Mouse (Mus musculus) kidney, embryonic 14.5 days (tissue): ENCODE measurements at regions not wholly inside any gene's neighbourhood (a gene's known extent, or its start where the extent isn't known, plus 50 kb on each side); places are given as distances from the start of the nearest gene placed in this dataset.
A peak's percentile ranks its signal among the peaks of the same experiment; 100 is the strongest.

ENCODE experiments used
- ATAC-seq: fragments of 200-750 bp; cut with Nextera tagmentation; 2 replicates; pipeline ENCODE4 v1.8.0; 2017; ENCODE audit warnings: moderate number of reproducible peaks, mild to moderate bottlenecking, moderate TSS enrichment, moderate library complexity; ENCODE audit not compliant: low FRiP score, low TSS enrichment
- H3K27ac ChIP-seq: fragments of 300-500 bp; sonication (generic); 2 replicates; pipeline ENCODE4 v1.5.1; 2014; ENCODE audit warnings: low read depth, mild to moderate bottlenecking, low read length, moderate library complexity, mixed read lengths
- H3K27me3 ChIP-seq: fragments of 300-500 bp; sonication (generic); 2 replicates; pipeline ENCODE4 v1.6.1; 2014; ENCODE audit warnings: mild to moderate bottlenecking, low read length; ENCODE audit not compliant: control insufficient read depth, insufficient read depth
- H3K36me3 ChIP-seq: fragments of 300-500 bp; sonication (generic); 2 replicates; pipeline ENCODE4 v1.6.1; 2014; ENCODE audit warnings: low read length, mixed read lengths; ENCODE audit not compliant: control insufficient read depth, insufficient read depth
- H3K4me1 ChIP-seq: fragments of 300-500 bp; sonication (generic); 2 replicates; pipeline ENCODE4 v1.6.1; 2014; ENCODE audit warnings: low read length, mixed read lengths; ENCODE audit not compliant: control insufficient read depth, insufficient read depth
- H3K4me2 ChIP-seq: fragments of 300-500 bp; sonication (generic); replicated peaks from 2 replicates; pipeline ENCODE4 v1.6.1; 2014; ENCODE audit warnings: low read depth, mild to moderate bottlenecking, low read length
- H3K4me3 ChIP-seq: fragments of 300-500 bp; sonication (generic); 2 replicates; pipeline ENCODE4 v1.5.1; 2014; ENCODE audit warnings: mild to moderate bottlenecking, low read length
- H3K9ac ChIP-seq: fragments of 300-500 bp; sonication (generic); 2 replicates; pipeline ENCODE4 v1.6.1; 2014; ENCODE audit warnings: low read depth, mild to moderate bottlenecking, low read length, moderate library complexity
- H3K9me3 ChIP-seq: fragments of 300-500 bp; sonication (generic); 2 replicates; pipeline ENCODE4 v1.6.1; 2016; ENCODE audit warnings: low read length; ENCODE audit not compliant: control insufficient read depth
- WGBS: fragments of 180-500 bp; shearing (Covaris S2); extraction: QIAGEN DNeasy Blood & Tissue Kit; methylation state at CpG from one replicate; pipeline ENCODE4 v1.1.7; 2014; 5-methylcytosine and 5-hydroxymethylcytosine counted together

DNA sequence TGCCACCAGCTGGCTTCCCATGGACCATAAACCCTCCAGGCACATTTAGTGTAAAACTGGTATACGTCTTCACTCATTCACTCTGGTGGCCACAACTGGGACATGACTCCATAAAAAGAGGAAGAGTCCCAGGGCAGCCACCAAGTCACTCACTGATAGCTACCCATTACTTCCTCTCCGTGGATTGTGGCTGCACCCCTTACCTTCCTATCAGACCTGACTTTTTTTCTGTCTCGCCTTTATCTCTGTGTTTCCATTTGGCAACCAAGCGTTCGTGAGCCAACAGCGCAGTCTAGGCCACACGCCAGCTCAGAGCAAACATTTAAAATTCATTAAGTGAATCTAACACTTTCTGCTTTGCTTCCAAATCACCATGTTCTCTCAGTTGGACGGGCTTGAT, 53.9 kb upstream of the Slc44a1 start:
- Histone ChIP-seq H3K27ac (no peak overlapping the region), H3K4me3 (no peak overlapping the region), H3K9ac (no peak overlapping the region), H3K4me2 (no peak overlapping the region), H3K27me3 (no peaks in the 10 kb centered on the region), H3K36me3 (no peaks in the 10 kb centered on the region), H3K4me1 (0 out of 2 replicates have a peak, but pooled peaks cover 3% of the 10 kb centered on the region), H3K9me3 (no peaks in the 10 kb centered on the region)
- 87% methylated on average over 8 of the region's 8 CpGs for WGBS
- no peak for ATAC-seq

DNA sequence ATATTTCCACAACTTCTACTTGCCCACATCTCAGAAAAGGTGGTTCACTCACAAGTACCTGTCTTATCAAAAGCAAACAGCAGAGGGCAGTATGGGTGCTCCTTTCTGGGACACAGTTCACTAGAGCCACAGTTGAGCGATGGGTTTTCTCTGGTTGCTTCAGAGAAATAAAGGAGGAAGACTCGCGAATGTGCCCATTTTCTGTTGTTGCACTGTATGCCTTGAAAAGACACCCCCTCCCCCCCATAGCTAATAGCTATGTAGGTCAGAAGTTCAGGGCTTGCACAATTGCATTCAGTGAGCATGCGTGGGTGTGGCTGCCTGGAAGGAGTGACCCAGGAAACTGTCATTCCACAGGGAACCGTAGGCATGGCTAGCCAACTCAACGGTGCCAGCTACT, 55.5 kb upstream of the Slc44a1 start:
- H3K36me3 ChIP-seq: no peaks in the 10 kb centered on the region
- WGBS: 18% methylated on average over 6 of the region's 6 CpGs
- peak overlapping the region; percentile 26 for H3K4me2 ChIP-seq
- H3K4me3 ChIP-seq: no peak overlapping the region
- no peak overlapping the region for H3K27ac ChIP-seq
- peak; percentile 82 for ATAC-seq
- no peaks in the 10 kb centered on the region for H3K27me3 ChIP-seq
- no peaks in the 10 kb centered on the region for H3K9me3 ChIP-seq
- H3K4me1 ChIP-seq: 0 out of 2 replicates have a peak, but pooled peaks cover 3% of the 10 kb centered on the region
- no peak overlapping the region for H3K9ac ChIP-seq

DNA sequence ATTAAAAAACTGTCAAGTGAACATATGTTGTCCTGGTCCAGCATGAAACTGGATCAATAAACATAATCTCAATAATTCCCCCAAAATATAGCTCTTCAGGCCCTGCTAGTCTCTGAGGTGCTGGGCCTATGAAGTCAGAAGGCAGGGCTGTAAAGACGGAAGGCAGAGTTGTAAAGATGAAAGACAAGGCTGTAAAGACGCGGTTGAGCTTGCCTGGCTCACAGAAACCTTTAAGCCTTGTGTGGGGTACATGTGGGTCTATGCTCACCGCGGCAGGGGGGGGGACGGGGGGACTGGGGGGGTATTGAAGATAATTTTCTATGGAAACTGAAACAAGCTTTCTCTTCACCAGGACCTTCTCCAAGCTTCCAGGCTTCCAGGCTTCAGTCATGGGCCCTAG, 56.1 kb upstream of the Slc44a1 start:
- H3K9ac ChIP-seq: no peak overlapping the region
- H3K9me3 ChIP-seq: no peaks in the 10 kb centered on the region
- no peaks in the 10 kb centered on the region for H3K36me3 ChIP-seq
- 30% methylated on average over 6 of the region's 6 CpGs for WGBS
- 0 out of 2 replicates have a peak, but pooled peaks cover 3% of the 10 kb centered on the region for H3K4me1 ChIP-seq
- no peaks in the 10 kb centered on the region for H3K27me3 ChIP-seq
- H3K27ac ChIP-seq: no peak overlapping the region
- no peak for ATAC-seq
- H3K4me2 ChIP-seq: no peak overlapping the region
- no peak overlapping the region for H3K4me3 ChIP-seq

DNA sequence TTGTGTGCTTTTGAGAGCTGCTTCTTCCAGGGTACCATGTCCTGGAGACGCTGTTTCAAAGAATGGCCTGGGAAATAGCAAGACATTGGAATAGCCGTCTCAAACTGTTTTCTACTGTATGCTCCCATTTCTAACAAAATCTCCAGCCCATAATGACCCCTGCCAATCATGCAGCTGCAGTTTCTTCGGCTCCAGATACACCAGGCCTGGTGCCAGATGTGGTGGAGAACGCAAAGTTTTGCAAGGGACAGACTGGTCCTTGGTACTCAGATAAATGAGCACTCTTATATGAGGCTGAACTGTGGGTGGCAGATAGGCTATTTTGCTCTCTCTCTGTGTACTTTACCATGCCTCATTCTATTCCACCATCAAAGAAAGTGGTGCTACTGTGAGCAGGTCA, 58.2 kb upstream of the Slc44a1 start:
- Histone ChIP-seq H3K9me3 (no peaks in the 10 kb centered on the region), H3K27me3 (no peaks in the 10 kb centered on the region), H3K4me2 (no peak overlapping the region), H3K9ac (no peak overlapping the region), H3K36me3 (no peaks in the 10 kb centered on the region), H3K4me1 (0 out of 2 replicates have a peak, but pooled peaks cover 3% of the 10 kb centered on the region), H3K27ac (no peak overlapping the region), H3K4me3 (no peak overlapping the region)
- ATAC-seq: no peak
- 83% methylated on average over 4 of the region's 4 CpGs for WGBS

DNA sequence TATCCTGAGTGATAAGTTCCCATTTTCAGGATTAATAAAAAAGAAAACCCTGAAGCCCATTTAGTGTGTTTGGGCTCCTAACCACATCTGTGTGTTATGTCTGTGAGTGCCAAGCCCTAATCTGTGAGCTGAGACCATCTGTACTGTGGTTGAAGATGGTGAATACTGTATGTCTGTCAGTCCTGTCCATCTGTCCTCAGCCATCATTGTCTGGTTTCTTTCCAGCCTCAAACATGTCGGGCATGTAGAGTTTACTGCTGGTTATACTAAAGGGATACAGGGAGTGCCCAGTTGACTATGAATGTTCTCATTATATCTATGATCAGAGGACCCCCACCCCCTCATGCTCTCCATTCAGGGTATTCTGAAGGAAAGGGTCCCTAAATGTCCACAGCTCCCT, 60.4 kb upstream of the Slc44a1 start:
- Histone ChIP-seq H3K4me2 (no peak overlapping the region), H3K36me3 (no peaks in the 10 kb centered on the region), H3K4me1 (0 out of 2 replicates have a peak, but pooled peaks cover 1% of the 10 kb centered on the region), H3K9me3 (no peaks in the 10 kb centered on the region), H3K27ac (no peak overlapping the region), H3K27me3 (no peaks in the 10 kb centered on the region), H3K9ac (no peak overlapping the region), H3K4me3 (no peak overlapping the region)
- WGBS: 92% methylated on average over 1 of the region's 1 CpGs
- no peak for ATAC-seq

DNA sequence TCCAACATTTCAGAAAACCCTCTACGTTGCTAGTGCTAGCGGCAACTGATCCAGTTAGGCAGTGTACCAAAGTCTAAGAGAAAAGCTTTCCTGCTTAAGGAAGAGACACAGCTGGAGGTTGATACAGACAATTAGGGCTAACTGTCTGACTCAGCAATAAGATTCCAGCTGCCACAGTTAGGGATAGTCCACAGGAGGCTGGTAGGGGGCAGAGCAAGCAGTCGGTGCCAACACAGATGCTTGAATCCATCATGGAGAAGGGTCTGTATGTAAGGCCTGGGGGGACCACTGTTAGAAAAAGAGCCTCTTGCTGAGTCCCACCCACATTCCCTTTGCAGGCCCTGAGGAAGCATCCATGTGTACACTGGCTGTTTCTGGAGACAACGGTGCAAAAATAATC, 63.2 kb upstream of the Slc44a1 start:
- H3K27ac ChIP-seq: no peak overlapping the region
- H3K27me3 ChIP-seq: no peaks in the 10 kb centered on the region
- no peak overlapping the region for H3K9ac ChIP-seq
- 77% methylated on average over 4 of the region's 4 CpGs for whole genome bisulfite sequencing
- H3K4me2 ChIP-seq: no peak overlapping the region
- H3K4me3 ChIP-seq: no peak overlapping the region
- H3K36me3 ChIP-seq: no peaks in the 10 kb centered on the region
- no peak for ATAC-seq
- no peaks in the 10 kb centered on the region for H3K4me1 ChIP-seq
- no peaks in the 10 kb centered on the region for H3K9me3 ChIP-seq

DNA sequence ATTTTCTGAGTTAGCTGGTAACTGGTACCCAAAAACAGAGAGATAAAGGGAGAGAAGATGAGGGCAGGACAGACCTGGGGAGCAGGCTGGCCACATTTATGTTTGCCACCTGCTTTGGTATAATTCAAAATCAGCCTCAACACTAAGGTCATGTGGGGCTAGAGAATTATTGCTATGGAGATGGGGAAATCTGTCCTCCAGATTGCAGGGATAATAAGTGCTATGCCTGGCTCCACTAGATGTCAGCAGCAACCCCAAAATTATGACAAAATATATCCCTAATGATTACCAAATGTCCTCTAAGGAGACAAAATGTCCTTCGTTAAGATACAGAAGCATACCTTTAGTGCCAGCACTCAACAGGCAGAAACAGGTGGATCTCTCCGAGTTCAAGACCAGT, 83.8 kb upstream of the Slc44a1 start:
- no peaks in the 10 kb centered on the region for H3K27me3 ChIP-seq

DNA sequence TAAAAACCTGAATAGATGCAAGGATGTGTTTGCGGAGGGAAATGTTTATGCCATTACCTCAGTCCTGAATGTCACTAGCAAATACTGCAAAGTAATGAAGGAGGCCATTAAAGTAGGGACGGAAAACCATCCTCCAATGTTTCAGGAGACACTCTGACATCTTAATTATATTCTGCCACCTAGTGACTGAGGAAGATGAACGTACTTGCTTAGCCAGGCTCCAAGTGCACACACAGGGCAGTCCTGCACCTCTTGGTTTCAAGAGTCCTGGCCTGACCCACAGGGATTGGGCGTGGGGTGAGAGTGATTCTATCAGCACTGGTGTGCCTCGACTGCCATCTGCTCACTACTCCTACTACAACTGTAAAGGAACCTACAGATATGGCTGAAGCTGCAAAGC, 85.3 kb upstream of the Slc44a1 start:
- no peak overlapping the region for H3K4me2 ChIP-seq
- no peak overlapping the region for H3K27ac ChIP-seq
- no peaks in the 10 kb centered on the region for H3K9me3 ChIP-seq
- no peak overlapping the region for H3K9ac ChIP-seq
- H3K27me3 ChIP-seq: no peaks in the 10 kb centered on the region
- no peak overlapping the region for H3K4me3 ChIP-seq
- no peaks in the 10 kb centered on the region for H3K4me1 ChIP-seq
- no peak; the same call in 1 of the 2 replicates for ATAC-seq
- 36% methylated on average over 5 of the region's 5 CpGs for WGBS
- no peaks in the 10 kb centered on the region for H3K36me3 ChIP-seq

More for the DNA sequence above, 83.8 kb upstream of the Slc44a1 start:
- WGBS: 80% methylated on average over 2 of the region's 2 CpGs
- Histone ChIP-seq H3K4me1 (no peaks in the 10 kb centered on the region), H3K36me3 (no peaks in the 10 kb centered on the region), H3K9me3 (no peaks in the 10 kb centered on the region), H3K4me2 (no peak overlapping the region), H3K4me3 (no peak overlapping the region), H3K9ac (no peak overlapping the region), H3K27ac (no peak overlapping the region)
- no peak for ATAC-seq

DNA sequence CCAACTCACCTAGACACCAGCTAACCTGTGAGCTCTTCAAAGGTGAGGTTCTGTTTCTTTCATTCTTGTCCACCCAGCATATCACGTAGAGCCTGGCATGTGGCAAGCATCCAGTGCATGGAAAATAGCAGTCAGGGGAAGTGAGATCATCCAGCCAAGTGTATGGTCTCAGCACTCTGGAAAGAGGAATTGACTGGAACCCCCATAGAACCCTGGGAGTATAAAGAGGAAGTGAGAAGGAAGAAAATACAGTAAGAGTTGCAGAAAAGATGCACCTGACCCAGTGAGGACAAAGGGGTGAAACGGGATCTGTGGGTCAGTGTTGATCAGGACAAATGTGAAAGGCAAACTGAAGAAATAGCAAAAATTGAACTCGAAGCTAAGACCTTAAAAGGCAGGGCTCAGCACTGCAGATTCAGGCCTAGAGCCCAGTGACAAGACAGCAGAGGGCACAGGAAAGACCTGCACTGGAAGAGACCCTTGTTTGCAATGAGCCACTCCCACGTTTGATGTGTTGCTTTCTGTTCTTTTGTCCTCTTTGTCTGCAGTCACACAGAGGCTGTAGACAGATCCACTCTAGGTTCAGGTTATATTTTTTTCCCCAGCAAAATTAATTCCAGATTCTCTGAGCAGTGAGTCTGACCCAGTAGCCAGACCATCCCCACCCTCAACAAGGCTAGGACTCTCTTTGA, 86.7 kb upstream of the Slc44a1 start:
- H3K27ac ChIP-seq: no peak overlapping the region
- H3K9ac ChIP-seq: no peak overlapping the region
- no peaks in the 10 kb centered on the region for H3K27me3 ChIP-seq
- no peak overlapping the region for H3K4me2 ChIP-seq
- 63% methylated on average over 4 of the region's 4 CpGs for WGBS
- no peak for ATAC-seq
- no peaks in the 10 kb centered on the region for H3K4me1 ChIP-seq
- no peak overlapping the region for H3K4me3 ChIP-seq
- H3K9me3 ChIP-seq: no peaks in the 10 kb centered on the region
- no peaks in the 10 kb centered on the region for H3K36me3 ChIP-seq
